Mouse (Mus musculus) kidney, postnatal 10 days (tissue): ENCODE data around the gene Lyzl6.

Experiments used
- DNase-seq: peaks from one replicate; pipeline ENCODE4 v3.0.0; 2021; ENCODE audit warnings: mixed read lengths

Lyzl6 gene

DNA sequence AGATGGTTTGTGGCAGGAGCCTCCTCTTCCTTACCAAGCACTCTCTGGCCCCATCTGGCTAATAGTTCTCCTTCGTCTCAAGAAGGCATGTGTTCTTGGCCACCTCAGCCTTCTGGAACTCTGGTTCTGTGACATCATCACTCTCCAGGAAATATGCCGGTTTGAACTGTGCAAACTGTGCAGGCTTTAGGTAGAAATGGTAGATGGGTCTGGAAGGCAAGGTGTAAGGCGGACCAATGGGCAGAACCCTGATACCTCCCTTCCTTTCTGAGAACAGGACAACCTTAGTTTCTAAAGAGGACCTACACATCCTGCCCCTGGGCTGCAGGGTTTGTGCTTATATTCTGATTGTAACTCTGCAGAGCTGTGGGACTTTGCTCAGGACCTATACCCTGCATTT, at the start of gene Lyzl6:
TSS of gene Lyzl6 (minus strand) at position 101 of the 400 bp plus-strand sequence.
- no peak for DNase-seq

DNA sequence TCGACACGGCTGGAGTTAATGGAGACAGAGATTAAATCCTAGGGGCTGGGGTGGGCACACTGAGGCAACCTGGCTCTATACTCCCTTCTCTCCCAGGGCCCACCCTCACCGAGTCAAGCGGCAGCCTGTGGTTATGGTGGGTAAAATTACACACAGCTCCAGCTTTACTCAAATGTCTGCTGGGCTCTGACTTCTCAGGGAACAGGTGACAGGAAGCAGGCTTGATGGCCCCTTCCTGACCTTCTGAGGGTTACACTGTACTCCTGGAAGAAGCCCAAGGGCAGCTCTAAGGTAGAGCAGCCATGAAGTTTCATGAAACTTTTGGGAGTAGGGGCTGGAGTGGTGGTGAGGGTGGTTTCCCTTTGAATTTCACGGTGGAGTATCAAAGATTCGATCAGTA, 48.0 kb upstream of the Lyzl6 start:
- no peak for DNase-seq

DNA sequence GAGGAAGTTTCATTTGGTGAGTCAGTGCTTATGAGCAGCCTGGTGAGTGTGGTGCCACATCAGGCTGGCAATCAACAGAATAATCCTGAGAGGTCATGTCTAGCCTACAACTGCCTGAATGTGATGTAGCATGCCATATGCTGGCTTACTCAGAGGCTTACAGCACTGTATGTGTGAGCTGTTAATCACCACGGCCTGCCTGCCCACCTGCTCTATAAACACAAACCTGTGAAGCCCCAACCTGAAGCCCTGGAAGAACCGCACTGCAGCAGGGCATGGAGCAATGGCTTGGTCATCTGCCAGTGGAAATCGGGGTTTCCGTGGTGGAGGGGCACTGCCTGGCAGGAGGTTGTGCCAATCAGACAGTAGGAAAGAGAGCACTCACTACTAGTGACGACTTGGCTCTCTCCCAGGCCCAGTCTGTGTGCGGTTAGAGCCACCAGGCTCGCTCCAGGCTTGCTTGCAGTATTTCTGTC, 46.6 kb upstream of the Lyzl6 start:
- no peak for DNase-seq

DNA sequence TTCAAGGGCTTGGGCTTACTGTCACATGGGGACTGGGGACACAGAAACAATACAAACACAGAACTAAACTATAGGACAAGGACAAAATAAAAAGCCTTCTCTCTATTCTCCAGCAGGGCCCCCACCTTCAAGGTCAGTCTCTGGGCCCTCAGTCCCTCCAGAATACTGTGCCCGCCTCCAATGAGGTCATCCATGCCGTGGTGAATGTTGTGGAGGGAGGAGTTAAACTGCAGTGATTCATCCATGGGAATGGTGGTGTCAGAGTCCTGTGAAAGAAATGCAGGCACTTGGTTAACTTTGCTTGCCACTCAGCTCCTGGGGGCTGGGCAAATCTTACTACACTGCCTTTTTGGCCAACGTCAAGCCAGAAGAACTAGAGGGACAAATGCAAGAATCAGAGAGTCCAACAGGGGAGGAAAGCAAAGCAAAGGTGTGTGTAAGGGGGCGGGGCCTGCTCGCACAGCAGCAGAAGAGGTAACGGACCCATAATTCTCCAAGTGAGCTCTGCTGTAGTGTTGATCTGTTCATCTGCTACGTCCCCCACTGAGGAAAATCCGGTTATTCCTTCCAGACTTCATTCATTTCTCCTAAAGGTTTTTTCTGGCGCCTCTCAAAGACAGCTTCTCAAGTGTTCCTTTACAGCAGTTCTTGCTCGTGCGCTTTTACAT, 45.1 kb upstream of the Lyzl6 start:
- DNase-seq: no peak

DNA sequence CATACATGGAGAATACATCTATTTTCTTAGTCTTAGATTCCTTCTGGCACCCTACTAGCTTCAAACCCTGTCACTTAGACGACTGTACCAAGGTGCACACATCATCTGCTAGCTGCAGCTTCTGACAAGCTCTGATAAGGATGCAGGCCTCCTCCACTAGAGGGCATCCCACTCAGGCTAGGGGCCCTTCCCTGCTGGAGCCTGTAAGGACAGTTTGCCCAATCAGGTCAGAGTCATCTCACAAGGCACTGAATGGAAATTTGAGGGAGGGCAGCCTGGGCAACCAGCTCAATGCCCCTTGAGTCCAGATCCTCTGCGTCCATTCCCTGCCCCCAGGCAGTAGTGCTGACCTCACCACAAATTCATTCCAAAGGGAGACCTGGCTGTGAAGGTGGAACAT, 38.4 kb upstream of the Lyzl6 start:
- peak; percentile 76 for DNase-seq

DNA sequence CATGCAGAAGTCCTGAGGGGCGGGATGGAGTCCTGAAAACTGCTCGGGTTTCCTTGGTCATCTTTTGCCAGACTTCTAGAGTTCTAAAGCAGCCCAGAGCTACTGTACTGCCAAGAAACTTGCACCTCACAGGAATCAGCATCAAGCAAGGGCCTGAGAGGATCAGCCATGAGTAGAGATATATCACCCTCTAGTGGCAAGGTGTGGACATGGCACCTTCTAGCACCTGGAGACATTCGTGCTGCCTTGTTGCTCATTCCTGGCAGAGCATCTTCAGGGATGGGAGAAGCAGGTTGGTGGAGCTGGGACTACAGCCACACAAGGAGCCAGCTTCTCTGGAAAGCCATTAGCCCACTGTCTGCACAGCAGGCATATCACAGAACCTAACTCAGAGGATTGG, 36.9 kb upstream of the Lyzl6 start:
- DNase-seq: peak; percentile 72

DNA sequence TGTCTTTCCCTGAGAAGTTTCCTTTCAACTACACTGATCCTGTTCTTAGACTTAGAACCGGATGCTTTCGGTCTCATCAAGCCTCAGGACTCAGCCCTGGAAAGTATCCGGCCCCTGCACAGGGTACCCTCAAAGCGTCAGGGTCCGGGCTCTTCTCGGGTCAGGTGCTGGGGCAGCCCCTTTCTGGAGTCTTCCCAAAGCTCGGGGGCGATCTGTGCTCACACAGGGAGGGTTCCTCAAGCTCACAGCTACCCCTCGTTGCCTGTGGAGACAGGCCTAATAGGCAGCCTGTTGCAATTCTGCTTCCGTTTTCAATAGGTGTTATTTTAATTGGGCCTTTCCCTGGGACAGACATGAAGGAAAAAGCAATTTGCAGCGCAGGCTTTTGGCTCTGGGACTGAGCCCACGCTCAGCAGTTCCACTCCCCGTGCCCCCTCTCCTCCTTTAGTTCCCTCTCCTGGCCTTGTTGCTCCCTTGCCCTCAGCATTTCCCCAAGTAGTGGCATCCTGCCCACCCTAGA, 28.3 kb upstream of the Lyzl6 start:
- DNase-seq: no peak

DNA sequence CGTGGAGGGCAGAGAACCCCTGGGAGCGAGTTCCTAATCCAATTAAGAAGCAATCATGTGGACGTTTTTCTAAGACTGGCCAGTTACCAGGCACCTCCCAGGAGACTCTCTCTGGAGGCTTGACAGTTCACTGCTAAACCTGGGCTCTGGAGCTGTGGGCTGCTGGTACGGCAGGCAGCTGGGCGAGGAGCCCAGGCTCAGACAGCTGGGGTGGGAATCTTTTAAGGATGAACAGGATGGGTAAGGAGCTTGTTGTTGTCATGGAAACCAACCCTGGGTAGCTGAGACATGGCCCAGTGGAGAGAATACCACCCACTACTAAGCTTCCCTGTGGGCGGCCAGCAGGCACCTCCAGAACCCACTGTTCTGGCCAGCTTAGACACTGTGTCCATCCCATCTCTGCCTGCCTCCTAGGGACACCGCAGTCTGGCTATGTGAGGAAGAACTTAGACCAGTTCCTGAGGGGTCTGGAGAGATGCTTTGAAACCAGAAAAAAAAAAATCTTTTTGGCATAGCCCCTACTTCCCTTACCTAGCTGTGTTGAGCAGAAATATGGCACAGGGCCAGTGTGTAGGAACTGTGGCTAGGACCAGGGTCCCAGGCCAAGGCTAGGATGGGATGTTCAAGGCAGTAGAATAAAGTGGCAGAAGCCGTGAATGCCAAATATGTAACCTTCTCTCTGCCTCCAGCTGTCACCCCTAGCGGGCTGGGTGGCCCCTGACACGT, 27.7 kb upstream of the Lyzl6 start:
- no peak for DNase-seq

DNA sequence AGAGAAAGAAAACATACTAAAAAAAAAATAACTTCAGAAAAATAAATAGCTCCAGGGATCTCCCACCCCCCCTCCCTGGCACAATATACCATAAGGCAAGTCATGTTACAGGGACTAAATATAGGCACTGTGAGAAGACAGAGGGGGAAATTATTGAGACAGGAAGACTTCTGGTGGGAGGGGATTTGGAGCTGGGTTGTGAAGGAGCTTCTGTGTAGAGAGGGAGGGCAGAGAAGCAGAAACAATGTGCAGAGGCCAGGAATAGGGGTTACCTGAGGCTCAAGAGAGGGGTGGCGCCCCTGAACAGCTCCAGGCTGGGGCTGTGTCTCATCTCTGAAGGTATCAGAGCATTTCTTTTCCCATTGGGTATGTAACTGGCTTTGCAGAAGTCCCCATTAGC, 27.0 kb upstream of the Lyzl6 start:
- DNase-seq: no peak

DNA sequence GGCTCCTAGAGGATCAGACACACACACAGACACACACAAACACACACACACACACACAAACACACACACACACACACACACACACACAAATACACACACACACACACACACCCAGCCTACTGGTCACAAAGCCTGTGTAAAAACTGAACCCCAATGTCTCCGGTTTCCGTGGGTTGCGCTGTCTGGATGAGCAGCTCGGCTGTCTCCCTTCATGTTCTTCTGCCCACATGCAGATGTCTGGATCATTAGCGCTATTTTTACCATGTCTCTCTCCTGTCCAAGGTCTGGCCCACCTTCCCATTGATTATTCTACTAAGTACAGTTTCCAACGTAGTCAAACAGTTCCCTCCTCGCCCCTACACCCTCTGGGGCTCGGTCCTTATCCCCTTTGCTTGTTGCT, 24.4 kb upstream of the Lyzl6 start:
- DNase-seq: no peak

DNA sequence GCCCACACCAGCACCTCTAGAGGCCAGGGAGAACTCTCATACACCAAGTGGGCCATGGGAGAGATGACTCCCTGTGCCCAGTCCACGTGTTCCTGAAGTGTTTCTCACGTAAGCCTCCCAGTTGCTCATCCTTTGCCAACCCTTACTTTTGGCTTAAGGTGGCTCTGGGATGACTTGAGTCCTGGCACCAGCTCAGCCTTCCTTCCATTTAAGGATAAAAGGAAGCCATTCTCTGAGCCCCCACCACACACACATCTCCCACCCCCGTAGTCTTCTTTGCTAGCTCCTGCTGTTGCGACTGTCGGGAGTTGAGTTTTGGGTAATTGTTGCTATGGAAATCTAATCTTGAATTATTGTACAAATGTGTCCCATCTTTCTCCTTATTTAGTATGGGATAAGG, 23.9 kb upstream of the Lyzl6 start:
- no peak for DNase-seq

DNA sequence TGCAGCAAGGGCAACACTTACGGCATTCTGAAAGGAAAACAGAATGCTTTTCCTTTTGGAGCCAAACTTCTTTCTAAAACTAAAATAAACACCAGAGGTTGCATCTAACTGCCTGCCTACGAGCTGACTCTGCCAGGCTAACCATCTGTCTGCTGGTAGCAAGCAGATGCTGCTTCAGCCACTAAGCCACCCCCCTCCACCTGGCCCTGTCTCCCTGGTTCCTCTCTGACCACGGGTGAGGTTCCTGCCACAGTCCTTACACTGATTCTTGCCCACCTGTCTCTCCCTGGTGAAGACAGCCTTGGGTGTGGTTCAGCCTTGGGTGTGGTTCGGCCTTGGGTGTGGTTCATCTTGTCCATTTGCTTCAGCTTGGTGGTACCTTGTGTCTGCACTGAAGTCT, 23.2 kb upstream of the Lyzl6 start:
- no peak for DNase-seq

DNA sequence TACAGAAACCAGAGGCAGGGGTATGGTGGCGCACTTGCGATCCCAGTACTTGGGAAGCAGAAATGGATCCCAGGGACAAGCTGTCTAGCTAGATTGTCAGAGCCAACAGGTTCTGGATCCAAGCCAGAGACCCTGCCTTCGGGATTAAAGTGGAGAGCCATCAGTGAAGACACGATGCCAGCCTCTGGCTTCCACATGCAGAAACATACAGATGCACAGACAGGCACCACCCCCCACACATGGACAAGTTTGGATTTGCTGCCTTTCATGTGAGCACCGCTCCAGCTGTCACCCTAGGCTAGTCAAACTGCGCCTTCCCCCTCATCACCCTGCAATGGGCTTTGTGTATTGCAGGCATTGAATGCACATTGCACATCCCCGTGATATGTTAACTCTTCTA, 19.5 kb upstream of the Lyzl6 start:
- DNase-seq: no peak

DNA sequence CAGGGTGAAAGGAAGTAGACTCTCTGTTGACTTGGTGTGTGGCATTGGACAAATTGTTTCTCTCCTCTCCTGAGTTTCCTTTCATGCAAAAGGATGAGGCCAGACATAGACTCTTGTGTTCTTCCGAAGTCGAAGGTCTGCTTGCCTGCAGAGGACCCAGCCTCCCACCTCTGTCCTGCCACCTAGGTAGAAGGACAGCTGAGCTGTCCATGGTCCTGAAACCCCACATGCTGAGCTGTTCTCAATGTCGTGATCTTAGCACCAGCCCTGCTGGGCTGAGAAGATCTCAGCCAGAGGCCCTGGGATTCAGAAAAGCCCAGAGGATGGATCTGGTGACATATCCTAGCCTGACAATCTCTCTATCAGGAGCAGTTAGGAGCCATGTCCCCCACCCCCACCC, 17.8 kb upstream of the Lyzl6 start:
- peak; percentile 84 for DNase-seq

DNA sequence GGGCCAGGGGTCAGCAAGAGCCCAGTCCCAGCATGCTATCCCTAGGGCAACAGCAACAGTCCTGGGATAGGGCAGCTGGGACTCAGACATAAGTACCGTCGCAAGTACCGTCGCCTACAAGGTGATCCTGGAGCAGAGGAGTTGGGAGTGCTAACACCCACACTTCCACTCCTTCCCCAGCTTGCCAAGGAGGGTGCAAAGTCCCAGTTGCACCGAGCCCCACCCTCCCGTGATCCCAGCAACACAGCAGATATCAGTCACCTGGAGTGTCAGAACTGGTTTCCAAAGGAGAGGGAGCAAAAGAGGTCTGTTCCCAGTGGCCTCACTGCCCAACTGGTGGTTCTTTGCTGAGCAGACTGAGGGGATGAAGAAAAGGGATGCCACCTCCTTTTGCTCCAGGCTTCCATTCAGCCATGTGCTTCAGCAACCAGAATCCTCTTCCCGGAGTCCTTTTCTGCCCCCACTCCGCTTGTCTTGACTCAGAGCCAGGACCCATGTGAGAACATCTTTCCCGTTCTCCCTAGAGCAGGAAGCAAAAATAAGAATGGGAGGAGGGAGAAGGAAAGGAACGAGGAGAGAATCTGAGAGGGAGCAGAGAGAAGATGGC, 14.8 kb upstream of the Lyzl6 start:
- DNase-seq: no peak

DNA sequence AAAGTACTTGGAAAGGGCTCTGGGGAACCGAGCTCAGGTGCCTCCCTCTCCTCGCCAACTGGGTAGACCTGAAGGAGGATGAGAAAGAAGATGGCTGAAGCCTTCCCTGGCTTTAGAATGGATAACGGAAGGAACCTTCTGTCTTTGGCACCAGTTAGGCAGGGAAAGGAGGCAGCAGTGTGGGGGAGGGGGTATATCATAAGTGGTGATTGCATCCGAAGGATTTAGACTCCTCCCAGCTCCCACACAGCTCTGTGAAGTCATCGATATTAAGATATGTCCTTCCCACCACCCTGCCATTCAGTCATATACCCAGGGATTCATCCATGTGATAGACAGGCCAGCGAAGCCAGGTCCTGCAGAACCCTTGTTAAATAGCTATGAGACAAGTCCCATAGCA, 12.7 kb upstream of the Lyzl6 start:
- no peak for DNase-seq

DNA sequence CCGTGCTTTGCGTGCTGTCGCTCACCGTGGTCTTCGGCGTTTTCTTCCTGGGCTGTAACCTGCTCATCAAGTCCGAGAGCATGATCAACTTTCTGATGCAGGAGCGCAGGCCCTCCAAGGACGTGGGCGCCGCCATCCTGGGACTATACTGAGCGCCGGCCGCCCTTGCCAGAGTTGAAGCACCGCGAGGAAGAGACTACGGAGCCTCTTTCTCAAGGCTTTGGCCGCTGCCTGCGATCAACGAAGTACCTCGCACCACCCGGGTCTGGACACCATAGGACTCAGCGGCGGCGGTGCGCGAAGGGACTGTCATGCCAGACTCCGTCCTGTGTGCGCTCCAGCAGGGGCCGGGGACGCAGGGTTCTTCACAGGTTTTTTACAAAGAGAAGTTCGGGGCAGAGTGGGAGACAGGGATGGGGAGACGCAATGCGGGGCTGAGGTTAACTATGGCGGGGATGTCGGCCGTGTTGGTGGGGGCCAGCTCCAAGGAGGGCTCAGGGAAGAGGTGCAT, 11.3 kb upstream of the Lyzl6 start:
- DNase-seq: no peak

DNA sequence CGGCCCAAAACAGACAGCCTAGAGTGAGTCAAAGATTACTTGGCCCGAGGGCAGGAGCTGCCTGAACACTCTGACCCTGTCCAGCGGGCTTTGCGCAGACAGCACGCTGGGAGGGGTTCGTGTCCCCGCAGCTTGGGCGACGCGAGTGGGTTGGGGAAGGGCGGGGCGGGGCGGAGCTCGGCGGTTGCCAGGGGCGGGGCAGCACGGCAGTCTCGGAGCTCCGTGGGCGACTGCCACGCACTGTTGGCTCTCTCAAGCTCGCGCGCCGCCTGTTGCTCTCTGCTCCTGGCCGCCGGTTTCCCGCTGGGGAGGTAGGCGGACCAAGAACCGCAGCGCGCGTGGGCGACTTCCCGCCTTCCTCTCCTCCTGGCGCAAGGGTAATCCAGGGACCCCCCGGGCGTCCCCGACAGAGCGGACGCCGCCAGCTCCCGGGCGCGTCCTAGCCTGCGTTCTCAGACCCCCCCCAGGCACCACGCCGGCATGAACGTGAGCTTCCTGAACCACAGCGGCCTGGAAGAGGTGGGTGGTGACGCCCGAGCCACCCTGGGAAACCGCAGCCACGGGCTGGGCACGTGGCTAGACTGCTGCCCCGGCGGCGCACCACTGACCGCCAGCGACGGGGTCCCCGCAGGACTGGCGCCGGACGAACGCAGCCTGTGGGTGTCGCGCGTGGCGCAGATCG, 10.8 kb upstream of the Lyzl6 start, which contains the start of gene Rprml:
TSS of gene Rprml (plus strand) at position 270 of the 682 bp plus-strand sequence.
- peak; percentile 18 for DNase-seq

DNA sequence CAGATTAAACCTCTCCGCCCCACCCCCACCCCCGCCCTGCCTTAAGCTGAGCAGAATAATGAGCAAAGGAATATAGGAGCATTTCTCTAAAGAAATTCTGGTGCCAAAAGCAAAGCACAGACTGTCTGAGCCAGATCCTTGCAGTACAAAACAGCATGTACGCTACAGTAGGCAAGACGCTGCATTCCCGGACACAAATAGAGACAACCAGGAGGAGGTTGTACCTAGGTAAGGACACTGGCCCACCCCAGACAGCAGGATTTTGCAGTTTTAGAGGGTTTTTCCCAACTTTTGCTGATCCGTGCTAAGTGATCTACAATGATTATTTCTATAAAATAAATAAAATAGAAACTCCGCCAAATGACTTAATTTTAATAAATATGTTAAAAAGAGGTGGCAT, 10.0 kb upstream of the Lyzl6 start:
- DNase-seq: no peak

DNA sequence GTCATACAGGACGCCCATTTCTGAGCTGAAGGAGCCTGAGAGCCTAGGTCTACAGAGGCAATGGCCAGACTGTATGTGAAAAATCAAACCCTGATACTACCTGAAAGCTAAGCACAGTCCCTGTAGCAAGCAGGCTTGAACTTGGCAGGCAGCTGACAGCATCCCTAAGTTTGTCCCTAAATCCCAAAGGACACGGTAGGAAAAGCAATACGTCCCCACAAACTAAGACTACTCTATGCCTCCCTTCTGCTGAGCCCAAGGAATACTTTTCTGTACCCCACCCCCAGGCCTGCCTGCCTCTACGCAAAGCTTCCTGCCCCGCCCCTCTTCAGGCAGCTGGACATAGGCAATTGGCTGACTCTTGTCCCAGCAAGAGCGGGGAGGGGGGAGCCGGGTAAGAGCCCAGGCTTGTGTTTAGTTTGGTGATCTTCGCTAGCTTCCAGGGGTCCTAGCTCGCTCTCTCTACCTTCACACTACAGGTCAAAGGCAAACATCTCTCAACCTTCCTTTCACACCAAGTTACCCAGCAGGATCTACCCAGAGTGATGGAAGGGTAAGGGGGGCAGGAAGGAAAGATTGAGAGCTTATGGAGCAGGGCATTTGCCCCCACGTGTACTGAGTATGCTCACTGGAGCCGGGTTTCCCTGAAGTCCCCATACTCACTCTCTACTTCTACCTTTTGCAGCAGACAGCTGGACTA, 9.4 kb upstream of the Lyzl6 start:
- peak; percentile 38 for DNase-seq

DNA sequence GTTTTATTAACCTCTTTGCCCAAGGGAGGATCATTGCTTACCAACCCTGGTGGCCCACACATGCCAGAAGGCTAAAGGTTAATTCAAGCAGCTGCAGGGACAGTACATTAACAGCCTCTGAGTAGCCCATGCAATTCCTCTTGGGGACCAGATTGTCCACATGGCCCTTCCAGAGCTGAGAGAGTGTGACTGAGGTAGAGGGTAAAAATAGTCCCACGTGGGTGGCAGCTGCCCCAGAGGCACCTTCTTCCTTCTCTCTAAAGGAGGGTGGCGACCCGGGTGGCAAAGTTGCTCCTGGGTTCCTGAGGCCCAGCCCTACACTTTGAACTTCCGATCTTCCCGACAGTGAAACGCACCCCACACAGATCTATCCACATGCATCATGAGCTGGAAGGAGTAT, 7.6 kb upstream of the Lyzl6 start:
- DNase-seq: no peak

DNA sequence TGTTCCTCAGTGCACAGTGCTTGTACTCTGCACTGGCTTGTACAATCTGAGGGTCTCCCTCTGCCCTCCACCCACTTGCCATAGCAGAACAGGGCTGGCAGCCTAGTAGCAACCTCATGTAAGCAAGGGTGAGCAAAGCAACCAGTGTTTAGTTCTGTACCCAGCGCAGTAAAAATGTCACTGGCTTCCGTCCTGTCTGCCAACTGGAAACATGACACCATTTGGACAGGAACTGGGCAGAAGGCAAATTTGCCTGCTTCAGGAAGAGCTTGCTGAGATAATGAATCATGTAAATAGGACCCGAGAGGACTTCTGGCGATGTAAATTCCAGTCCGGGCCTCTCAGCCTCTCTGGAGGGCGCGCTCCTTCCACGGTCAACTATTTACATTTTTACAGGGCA, 7.0 kb upstream of the Lyzl6 start:
- no peak for DNase-seq
